Mouse (Mus musculus): Measurements from ENCODE around the gene Set. TPM values are rescaled to one million over a fixed set of nuclear protein-coding genes. Genes with fewer than 3 reads are reported as not detected.

The Set gene
- total and polyA plus RNA-seq, 3 experiments, result 515 to 1,049 (median 902) TPM

DNA sequence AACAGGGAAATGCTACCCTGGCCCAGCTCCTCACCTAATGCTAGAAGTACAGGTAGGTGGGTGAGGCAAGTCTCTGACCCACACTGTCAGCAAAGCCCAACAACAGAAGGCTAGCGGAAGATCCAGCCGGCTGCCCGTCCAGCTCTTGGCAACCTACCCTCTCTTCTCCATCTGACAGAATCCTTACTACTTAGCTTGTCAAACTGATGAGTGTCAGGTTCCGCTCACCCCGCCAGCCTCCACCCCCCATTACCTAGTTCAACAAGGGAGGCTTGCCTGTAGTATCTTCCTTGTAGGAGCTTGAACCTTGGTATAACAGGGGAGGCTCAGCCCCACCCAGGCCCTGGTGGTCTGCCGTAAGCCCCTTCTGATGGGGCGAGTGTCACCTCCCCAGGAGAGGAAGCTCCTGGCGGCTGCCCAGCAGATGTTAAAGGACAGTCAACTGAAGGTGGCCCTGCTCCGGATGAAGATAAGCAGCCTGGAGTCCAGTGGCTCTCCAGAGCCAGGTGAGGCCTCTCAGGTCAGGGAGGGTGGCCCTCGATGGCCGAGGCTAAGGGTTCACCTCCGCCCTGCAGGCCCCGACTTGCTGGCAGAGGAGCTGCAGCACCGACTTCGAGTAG, 23.1 kb downstream of the Set start:
- Histone ChIP-seq H3K9me3 (replicated peaks; ENCODE audit: low read length) (no peaks in the 10 kb centered on the region), H3K9ac (ENCODE audit: insufficient read depth, low read depth) (no peak overlapping the region), H3K27ac (ENCODE audit: insufficient read depth, low read depth) (no peak overlapping the region), H3K27me3 (replicated peaks) (no peaks in the 10 kb centered on the region), H3K4me3 (replicated peaks in 1 of 3; ENCODE audit: low read depth in 2 of 3, low read length in 2 of 3, poor library complexity in 1 of 3) (no peak overlapping the region), H3K4me1 (ENCODE audit: control insufficient read depth in 1 of 2, insufficient read depth in 2 of 2) (peaks cover 7 to 31% of the 10 kb centered on the region in 2 experiments), H3K36me3 (replicated peaks in 1 of 2; ENCODE audit: control insufficient read depth in 1 of 2, insufficient read depth in 1 of 2, low read length in 1 of 2) (peaks cover 0 to 33% of the 10 kb centered on the region in 2 experiments), H3K4me2 (ENCODE audit: insufficient read depth, low read depth, poor library complexity, severe bottlenecking) (no peak overlapping the region), H3K79me2 (replicated peaks; ENCODE audit: control insufficient read depth, extremely low read depth, insufficient read depth, poor library complexity, severe bottlenecking) (no peaks in the 10 kb centered on the region)
- in situ Hi-C loops (cut with MboI; ENCODE audit: low pct_ligation_motif_present, low pct_unique_long_range_greater_than_20kb, low sequenced_read_pairs), result no loop called here
- no peak for DNase-seq (ENCODE audit: extremely low read depth)
- dilution Hi-C loops (cut with MboI; ENCODE audit: extremely low pct_ligation_motif_present, extremely low pct_unique_long_range_greater_than_20kb, low sequenced_read_pairs), result no loop called here
- no peak for TF ChIP-seq POLR2AphosphoS2 (IDR thresholded peaks at IDR 0.05; ENCODE audit: low read depth, low read length)
- TF ChIP-seq BHLHE40 (IDR thresholded peaks at IDR 0.05; ENCODE audit: low read depth, low read length), result no peak
- no peak for TF ChIP-seq ZC3H11A (IDR thresholded peaks at IDR 0.05; ENCODE audit: low read depth, low read length)
- TF ChIP-seq CTCF (conservative IDR thresholded peaks at IDR 0.05 in 1 of 2, IDR thresholded peaks at IDR 0.05 in 1 of 2; ENCODE audit: low read depth in 2 of 2, low read length in 2 of 2), result no peak
- TF ChIP-seq SIN3A (IDR thresholded peaks at IDR 0.05; ENCODE audit: low read length), result no peak
- no peak for TF ChIP-seq ETS1 (conservative IDR thresholded peaks at IDR 0.05; ENCODE audit: low read depth, low read length)
- no peak for TF ChIP-seq CHD1 (IDR thresholded peaks at IDR 0.05; ENCODE audit: low read depth, low read length)
- TF ChIP-seq RAD21 (IDR thresholded peaks at IDR 0.05; ENCODE audit: low read depth, low read length), result no peak

DNA sequence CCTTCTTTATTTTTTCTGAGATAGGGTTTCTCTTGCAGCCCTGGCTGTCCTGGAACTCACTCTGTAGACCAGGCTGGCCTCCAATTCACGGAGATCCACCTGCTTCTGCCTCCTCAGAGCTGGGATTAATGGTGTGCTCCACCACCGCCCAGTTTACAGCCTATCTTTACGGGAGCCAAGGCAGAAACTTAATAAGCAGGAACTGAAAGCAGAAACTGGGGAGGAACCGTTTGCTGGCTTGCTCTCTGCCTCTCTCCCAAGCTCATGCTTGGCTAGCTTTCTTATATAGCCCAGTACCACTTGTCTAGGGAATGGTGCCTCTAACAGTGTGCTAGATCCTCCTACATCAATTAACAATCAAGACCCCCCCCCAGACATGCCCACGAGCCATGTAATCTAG, 26.9 kb downstream of the Set start:
- H3K4me1 ChIP-seq (ENCODE audit: control insufficient read depth in 1 of 2, insufficient read depth in 2 of 2), result peaks cover 7 to 28% of the 10 kb centered on the region in 2 experiments; a peak in 3 of 4 replicates
- dilution Hi-C loops (cut with MboI; ENCODE audit: extremely low pct_ligation_motif_present, extremely low pct_unique_long_range_greater_than_20kb, low sequenced_read_pairs), result no loop called here
- H3K9me3 ChIP-seq (replicated peaks; ENCODE audit: low read length), result peaks cover 4% of the 10 kb centered on the region
- no peak overlapping the region for H3K27ac ChIP-seq (ENCODE audit: insufficient read depth, low read depth)
- H3K9ac ChIP-seq (ENCODE audit: insufficient read depth, low read depth), result no peak overlapping the region
- DNase-seq (ENCODE audit: extremely low read depth), result no peak
- H3K36me3 ChIP-seq (replicated peaks in 1 of 2; ENCODE audit: control insufficient read depth in 1 of 2, insufficient read depth in 1 of 2, low read length in 1 of 2), result peaks cover 0 to 56% of the 10 kb centered on the region in 2 experiments
- H3K79me2 ChIP-seq (replicated peaks; ENCODE audit: control insufficient read depth, extremely low read depth, insufficient read depth, poor library complexity, severe bottlenecking), result no peaks in the 10 kb centered on the region
- no peak overlapping the region for H3K4me2 ChIP-seq (ENCODE audit: insufficient read depth, low read depth, poor library complexity, severe bottlenecking)
- H3K27me3 ChIP-seq (replicated peaks), result no peaks in the 10 kb centered on the region
- peak; percentile 36; the same call in 1 of the 2 replicates for TF ChIP-seq EP300 (IDR thresholded peaks at IDR 0.05; ENCODE audit: low read length)
- TF ChIP-seq ZMIZ1 (IDR thresholded peaks at IDR 0.05; ENCODE audit: low read depth, low read length), result no peak
- TF ChIP-seq ETS1 (conservative IDR thresholded peaks at IDR 0.05; ENCODE audit: low read depth, low read length), result no peak
- no peak for TF ChIP-seq CHD1 (IDR thresholded peaks at IDR 0.05; ENCODE audit: low read depth, low read length)
- no peak for TF ChIP-seq JUN (IDR thresholded peaks at IDR 0.05; ENCODE audit: insufficient read depth, low read depth, low read length)
- no peak for TF ChIP-seq MAX (IDR thresholded peaks at IDR 0.05; ENCODE audit: low read length)
- TF ChIP-seq IRF4 (IDR thresholded peaks at IDR 0.05; ENCODE audit: low read depth, low read length), result peak; percentile 80; the same call in 1 of the 2 replicates
- TF ChIP-seq KAT2A (IDR thresholded peaks at IDR 0.05; ENCODE audit: insufficient replicate concordance, low read length), result no peak
- no peak for TF ChIP-seq NRF1 (IDR thresholded peaks at IDR 0.05; ENCODE audit: low read depth, low read length)
- no peak for TF ChIP-seq E2F4 (IDR thresholded peaks at IDR 0.05; ENCODE audit: insufficient replicate concordance, low read depth, low read length)
- TF ChIP-seq MAFK (IDR thresholded peaks at IDR 0.05; ENCODE audit: insufficient replicate concordance, low read length), result no peak
- no peak for TF ChIP-seq CHD2 (IDR thresholded peaks at IDR 0.05; ENCODE audit: low read length)
- no peak for TF ChIP-seq POLR2A (IDR thresholded peaks at IDR 0.05; ENCODE audit: low read depth, low read length)
- TF ChIP-seq ZKSCAN1 (IDR thresholded peaks at IDR 0.05; ENCODE audit: borderline replicate concordance, low read depth, low read length), result no peak
- no peak for TF ChIP-seq SIN3A (IDR thresholded peaks at IDR 0.05; ENCODE audit: low read length)
- H3K4me3 ChIP-seq (replicated peaks in 1 of 3; ENCODE audit: low read depth in 2 of 3, low read length in 2 of 3, poor library complexity in 1 of 3), result no peak overlapping the region
- in situ Hi-C loops (cut with MboI; ENCODE audit: low pct_ligation_motif_present, low pct_unique_long_range_greater_than_20kb, low sequenced_read_pairs), result no loop called here

All from CH12.LX (cell line).